Mouse (Mus musculus): ENCODE results near the gene Tbc1d14.

Gene Tbc1d14

DNA sequence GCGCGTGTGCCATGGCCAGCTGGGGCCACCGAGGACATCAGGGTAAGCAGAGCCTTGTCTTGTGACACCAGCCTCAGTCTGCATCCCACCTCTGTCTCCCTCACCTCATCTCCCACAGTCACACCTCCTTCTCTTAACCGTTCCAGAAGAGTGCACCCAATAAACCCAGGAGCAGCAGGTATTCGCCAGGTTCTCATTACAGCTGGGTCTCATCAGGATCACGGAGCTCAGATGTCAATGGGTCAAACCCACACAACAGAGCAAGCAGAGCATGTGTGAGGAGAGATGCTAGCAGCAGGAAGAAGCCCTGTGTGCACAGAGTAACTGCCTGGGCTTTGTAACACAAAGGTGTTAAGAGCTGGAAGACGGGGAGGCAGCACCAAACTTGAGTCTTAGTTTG is 13.1 kb downstream of the Tbc1d14 start:
- in situ Hi-C loops (cut with MboI; ENCODE audit: low sequenced_read_pairs): loop anchor here (5.0 to 10.0 kb wide), 2 partner anchors 53 to 115 kb away; partner anchors contain the start of gene Grpel1

DNA sequence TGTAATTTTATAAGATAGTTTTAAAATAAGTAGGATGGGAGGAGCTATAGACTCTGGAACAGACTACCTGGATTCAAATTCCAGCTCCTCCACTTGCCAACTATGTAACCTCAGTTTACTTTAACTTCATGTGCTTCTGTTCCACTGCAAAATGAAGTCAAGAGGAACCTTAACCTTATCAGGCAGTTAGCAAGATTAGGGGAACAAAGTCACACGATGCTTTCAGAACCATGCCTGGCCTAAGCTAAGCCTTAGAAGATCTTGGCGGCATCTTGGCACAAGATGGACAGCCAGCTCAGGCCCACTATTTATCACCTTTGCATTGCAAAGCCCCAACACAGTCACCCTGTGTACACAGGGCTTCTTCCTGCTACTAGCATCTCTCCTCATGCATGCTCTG is 14.1 kb downstream of the Tbc1d14 start:
- in situ Hi-C loops (cut with MboI; ENCODE audit: low sequenced_read_pairs): no loop called here

DNA sequence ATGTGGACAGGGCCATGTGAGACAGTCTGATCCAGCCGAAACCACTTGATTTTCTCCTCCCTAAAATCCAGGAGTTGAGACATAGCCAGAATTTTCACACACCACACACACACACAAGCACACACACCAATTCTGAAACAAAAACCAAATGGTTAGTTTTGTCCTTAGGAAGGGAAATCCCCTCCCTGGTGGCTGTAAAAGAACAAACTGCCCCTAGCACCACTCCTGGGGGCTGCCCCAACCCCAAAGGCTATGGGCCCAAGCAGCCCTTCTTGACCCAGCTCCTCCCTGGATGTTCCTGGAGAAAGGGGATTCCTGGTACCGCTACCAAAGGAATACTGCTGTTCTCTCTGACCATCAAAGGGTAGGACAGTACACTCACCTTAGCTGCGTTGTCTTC is 16.6 kb downstream of the Tbc1d14 start:
- in situ Hi-C loops (cut with MboI; ENCODE audit: low sequenced_read_pairs): no loop called here

DNA sequence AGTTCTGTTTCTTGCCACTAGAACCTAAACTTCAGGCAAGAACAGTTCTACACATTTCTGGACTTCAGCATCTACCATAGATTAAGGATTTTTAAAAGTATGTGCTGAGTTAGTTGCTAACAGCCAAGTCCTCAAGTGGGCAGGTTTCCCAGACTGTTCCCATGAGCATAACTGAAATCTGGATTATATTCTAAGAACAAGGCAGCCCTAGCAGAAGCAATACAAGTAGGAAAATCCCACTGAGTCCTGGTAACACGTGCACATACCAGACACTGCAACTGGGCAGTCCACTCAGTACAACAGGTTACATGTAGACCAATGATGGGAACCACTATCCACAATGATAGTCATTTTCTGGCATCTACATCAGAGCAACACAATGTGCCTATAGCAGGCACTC is 17.3 kb downstream of the Tbc1d14 start:
- in situ Hi-C loops (cut with MboI; ENCODE audit: low sequenced_read_pairs): no loop called here

DNA sequence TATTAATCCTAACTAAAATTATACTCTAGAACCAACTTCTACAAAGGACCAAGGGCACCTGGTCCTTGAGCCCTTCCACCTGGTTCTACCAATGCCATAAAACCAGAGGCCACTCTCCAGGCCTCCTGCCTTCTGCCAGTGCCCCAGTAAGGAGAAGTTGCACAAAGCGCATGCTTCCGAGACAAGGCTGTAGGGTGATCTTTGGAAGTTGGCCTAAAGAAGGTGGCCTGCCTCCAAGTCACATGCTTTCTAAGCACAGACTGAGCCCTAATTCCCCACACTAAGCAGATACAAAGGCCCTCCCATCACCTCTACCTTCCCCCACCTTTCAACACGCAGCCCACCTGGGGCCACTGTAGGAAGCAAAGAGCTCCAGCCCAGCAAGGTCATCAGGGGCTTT is 17.8 kb downstream of the Tbc1d14 start:
- in situ Hi-C loops (cut with MboI; ENCODE audit: low sequenced_read_pairs): no loop called here

DNA sequence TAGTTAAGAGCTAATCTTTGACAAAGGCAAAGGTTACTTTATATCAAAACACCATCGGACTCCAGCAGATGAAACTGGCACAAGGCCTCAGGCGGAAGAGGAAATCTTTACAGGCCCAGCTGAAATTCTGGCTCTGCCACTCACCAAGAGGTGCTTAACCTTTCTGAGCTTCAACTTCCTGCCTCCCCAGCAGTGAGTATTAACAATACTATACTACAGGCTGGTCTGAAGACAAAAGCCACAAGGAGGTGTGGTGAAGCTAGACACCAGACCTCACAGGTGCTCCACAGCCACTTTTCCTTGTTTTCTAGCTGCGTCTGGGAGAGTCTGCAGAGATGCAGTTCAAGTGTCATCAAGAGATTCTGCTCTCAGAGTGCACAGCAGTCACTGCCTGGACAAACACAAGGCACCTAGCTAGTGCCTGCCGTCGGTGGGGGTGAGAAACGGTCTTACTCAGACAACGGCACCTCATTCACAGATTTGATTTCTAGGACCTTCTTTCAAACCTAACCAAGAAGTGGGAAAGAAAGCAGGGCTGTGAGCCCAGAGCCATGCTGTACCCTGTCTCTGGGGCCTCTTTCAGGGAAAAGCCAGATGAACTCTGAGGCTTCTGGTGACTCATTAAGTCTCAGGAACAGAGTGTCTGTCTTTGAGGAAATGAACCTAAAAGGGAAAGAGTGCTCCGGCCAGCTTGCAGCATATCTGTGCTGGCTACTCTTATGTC is 18.8 kb downstream of the Tbc1d14 start:
- in situ Hi-C loops (cut with MboI; ENCODE audit: low sequenced_read_pairs): no loop called here

DNA sequence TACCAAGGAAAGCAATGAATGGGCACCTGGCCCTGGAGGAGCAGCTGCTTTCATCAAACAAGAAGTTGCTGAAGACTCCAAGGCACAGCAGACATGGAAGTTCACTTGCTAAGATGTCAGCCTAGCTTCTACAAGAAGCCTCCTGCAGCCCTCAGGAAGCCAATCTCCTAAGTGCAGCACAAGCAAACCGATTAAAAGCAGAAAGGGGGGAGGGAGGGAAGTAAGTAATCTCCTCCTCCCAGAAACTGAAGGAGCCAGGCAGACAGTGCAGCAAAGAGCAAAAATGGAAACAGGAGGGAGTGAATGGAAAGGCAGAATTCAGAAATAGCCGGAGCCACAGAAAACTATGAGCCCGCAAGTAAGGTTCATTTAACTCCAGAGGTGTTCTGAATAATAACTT is 19.7 kb downstream of the Tbc1d14 start:
- in situ Hi-C loops (cut with MboI; ENCODE audit: low sequenced_read_pairs): no loop called here

DNA sequence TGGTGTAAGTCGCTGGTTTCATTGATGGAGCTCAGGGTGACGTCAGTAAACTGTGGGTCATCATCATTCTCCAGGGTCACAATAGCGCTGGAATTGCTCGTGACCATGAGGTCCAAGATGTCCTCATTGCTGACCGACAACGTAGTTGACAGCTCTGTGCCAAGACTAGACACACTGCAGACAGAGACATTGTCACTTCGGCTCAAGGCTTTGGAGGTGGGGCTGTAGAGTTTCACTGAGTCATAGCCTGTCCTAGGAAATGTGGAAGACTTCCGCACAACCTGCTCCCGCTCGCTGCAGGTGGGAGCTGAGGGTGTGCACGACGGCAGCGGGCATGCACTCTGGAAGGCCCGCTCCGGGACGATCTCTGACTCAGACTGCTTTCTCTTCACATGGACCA is 21.7 kb downstream of the Tbc1d14 start:
- in situ Hi-C loops (cut with MboI; ENCODE audit: low sequenced_read_pairs): no loop called here

DNA sequence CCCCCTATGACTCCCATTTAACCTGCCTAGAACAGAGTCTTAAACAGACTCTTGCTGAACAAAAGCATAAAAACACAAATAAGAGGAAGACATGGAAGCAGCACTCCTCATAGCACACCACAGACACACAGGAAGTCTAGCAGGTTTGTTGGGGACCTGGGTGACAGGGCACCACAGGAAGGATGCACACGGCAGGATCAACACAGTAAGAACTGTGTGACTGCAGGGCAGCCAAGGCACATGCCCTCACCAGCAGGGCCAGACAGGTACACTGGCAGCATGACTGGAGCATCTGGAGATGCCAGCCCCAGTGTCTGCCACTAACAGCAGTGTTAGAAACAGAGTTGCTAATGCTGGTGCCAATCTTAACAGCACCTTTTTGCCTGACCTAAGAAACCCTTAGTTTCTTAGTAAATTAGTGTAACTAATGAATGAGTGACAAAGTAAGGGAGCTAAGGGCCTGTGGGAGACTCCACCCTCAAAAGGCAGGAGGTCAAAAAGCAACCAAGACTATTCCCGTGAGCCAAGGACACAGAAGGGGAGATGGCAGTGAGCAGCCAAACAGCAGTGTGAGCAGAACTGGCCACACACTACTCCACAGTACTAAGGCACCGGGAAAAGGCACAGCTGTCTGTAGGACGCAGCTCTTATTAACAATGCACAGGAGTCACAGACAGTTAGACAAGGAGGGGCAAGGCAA is 22.4 kb downstream of the Tbc1d14 start:
- in situ Hi-C loops (cut with MboI; ENCODE audit: low sequenced_read_pairs): no loop called here

DNA sequence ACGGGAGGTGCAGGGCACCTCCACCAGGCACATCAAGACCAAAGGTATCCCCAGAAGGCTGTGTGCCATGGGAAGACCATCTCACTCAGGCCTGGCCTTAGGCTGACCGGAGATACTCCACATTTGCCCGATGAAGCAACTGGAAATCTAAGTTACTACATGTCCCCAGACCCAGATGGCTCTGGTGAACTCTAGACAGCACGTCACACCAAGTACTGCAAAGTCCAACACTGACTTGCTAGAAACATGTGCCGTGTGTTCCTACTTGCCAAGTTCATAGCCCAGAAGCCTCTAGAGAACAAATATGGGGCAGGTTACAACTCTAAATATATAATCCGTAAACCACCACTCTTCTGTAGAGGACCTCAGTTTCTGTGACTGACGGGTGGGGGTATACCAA is 23.0 kb downstream of the Tbc1d14 start:
- in situ Hi-C loops (cut with MboI; ENCODE audit: low sequenced_read_pairs): no loop called here

DNA sequence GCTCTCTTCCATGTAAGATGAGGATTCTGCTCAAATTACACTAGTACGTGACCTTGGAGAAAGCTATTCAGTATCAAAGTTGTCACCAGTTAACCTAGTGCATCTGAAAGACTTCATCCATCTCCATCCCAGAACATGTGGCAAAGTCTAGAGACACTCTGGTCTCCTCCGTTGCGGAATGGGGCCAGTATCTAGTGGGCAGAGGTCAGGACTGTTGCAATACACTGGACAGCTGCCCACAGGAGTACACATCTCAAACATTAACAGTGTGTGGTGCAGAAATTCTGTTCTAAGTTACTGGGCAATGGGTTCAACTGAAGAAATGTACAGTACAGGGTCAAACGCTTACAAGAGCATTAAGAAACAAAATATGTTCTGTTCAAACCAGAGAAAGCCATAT is 25.0 kb downstream of the Tbc1d14 start:
- in situ Hi-C loops (cut with MboI; ENCODE audit: low sequenced_read_pairs): no loop called here

DNA sequence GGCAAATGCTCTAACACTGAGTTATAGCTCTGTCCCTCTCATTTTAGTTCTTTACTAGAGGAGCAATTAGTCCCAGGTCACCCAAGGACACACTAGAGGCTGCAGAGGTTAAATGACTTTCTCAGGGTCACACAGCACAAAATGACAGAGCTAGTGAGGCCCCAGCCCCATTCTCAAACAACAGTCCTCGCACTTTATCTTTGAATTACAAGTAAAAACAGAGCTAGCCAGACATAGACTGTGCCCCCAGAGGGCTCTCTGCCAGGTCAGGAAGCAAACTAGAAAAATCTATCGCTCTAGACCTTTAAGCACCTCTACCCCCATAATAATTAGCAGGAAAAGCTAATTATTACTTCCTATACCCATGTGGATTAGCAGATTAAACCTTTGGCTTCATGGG is 25.4 kb downstream of the Tbc1d14 start:
- in situ Hi-C loops (cut with MboI; ENCODE audit: low sequenced_read_pairs): no loop called here

DNA sequence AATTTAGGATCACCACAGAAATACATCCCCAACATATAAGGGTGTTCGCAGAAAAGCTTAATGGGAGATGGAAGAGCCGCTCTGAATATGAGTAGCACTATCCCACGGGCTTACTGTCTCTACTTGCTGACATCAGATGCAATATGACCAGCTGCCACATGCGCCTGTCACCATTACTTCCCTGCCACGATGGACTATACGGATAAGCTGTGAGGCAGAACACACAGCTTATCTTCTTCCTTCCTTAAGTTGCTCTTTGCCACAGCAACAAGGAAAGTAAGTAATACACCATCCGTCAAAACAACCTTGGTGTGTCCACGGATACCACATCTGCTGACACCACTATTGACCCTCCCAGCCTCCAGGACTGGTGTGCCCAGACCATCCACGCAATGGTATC is 28.5 kb downstream of the Tbc1d14 start:
- in situ Hi-C loops (cut with MboI; ENCODE audit: low sequenced_read_pairs): no loop called here

DNA sequence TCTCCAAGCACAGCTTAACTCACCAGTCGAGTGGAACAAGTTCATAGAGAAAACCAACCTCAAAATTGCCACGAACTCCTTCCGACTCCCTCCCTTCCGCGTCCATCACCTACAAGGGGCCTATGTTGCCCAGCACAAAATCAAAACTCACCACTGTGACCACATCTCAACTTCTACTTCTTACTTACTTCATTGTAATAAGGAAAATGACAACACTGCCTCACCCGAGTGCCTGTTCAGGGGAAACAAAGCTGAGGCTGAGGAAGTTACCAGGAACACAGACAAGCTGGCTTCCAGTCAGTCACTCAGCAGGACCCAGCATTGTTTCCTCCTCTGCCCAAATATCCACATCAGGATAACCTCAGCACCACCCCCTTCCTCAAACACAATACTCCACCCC is 29.3 kb downstream of the Tbc1d14 start:
- in situ Hi-C loops (cut with MboI; ENCODE audit: low sequenced_read_pairs): no loop called here

DNA sequence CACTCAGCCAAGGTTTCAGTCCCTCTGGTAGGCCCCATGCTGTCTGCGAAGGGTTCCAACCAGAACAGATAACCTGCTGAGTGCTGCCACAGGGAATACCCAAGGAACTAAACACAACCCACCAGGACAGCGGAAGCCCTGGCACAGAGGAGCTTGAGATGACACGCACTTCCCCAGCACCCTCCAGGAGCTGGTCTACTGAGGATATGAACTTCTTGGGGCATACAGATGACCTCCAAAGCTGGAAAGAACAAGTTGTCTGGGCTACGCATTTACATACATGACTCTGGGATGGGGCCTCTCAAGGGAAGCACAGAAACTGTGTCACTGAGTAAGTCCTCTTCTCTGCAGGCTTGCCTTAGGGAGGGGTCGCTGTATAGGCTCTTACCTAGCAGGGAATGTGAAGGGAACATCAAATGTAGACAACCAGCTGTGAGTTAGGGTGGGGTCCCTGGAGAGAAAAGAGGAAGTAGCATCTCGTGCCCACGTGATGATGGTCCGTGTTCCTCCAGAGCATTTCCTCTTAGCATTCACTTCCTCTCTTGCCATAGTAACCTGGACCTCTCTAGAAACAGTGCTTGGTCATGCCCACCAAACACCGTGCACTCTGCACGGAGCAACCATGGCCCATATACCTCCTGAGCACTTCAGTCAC is 30.2 kb downstream of the Tbc1d14 start:
- in situ Hi-C loops (cut with MboI; ENCODE audit: low sequenced_read_pairs): no loop called here

DNA sequence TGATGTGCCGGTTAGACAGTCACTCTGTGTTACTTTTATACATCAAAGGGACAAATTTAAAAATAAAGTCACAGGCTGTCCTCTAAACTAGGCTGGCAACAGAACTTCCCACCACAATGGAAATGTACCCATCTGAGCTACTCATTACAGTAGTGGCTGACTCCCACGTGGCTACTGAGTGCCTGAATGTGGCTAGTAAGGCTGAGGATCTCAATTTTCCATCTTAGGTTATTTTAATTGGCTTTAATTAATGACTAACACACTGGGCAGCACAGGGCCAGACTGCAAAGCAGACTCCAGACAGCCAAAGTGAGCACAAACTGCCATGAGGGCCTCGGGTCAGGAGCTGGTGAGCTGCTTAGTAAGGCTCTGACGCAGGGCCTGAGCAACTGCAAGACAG is 31.6 kb downstream of the Tbc1d14 start:
- in situ Hi-C loops (cut with MboI; ENCODE audit: low sequenced_read_pairs): no loop called here

DNA sequence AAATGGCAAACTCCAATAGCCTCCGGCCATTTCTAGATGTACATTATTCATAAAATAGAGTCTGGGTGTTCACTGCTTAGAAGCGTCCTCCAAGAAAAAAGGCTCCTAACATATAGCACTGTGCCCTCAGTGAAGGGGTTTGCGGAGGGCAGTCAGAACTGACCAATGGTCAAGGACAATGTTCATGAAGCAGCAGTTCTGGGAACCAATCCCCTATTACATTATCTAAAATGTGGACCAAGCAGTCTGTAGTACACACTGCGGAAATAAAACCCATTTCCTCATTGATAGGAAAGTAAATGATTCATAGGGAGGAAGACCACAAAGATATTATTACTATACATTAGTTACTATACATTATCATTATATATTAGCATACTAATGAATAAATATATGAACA is 32.6 kb downstream of the Tbc1d14 start:
- in situ Hi-C loops (cut with MboI; ENCODE audit: low sequenced_read_pairs): no loop called here

DNA sequence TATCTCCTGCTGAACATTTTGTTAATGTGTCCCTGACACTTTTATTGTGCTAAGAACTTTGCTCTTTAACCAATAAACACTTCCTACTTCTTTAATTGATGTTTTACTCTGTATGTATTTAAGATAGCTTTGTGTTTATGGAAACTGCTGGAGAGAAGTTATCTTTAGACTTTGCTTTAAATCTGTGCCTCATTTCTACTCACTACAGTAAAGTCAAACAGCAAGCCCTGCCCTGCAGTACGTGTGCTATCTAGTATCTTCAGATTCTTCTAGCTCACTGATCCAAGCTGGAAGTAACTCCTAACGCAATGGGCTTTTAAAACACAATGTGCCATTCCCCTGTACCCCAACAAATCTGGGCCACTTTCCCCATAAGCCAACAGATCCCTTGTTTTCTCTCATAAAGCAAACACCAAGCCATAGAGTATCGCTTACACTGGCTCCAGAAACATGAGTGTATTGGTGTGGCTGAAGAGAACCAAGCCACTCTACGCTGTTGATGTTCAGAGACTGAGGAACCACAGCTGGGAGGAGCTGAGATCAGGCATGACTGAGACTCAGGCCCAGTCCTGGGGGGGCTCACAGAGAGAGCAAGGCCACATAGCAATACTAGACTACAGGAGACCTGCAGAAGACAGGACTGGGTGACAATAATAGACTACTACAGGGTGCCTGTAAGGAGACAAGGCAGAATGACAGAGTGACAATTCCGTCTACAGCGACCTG is 33.4 kb downstream of the Tbc1d14 start:
- in situ Hi-C loops (cut with MboI; ENCODE audit: low sequenced_read_pairs): no loop called here

DNA sequence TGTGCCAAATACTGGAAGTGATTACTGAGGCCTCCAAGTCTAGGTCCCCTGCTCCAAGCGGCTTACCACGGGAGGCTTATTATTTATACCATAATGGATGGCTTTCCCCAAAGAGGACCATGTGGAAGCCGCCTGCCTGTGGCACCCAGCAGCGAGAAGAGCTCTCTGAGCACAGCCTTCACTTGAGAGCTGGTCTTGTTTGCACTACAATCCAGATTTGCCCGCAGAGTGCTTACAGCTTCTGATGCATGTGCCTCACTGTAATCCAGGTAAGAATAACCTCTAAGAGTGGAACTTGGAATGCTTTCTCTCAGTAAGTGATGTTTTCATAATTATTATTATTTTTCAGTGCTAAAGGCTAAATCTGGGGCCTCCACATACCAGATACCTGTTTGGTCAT is 34.0 kb downstream of the Tbc1d14 start:
- in situ Hi-C loops (cut with MboI; ENCODE audit: low sequenced_read_pairs): no loop called here

DNA sequence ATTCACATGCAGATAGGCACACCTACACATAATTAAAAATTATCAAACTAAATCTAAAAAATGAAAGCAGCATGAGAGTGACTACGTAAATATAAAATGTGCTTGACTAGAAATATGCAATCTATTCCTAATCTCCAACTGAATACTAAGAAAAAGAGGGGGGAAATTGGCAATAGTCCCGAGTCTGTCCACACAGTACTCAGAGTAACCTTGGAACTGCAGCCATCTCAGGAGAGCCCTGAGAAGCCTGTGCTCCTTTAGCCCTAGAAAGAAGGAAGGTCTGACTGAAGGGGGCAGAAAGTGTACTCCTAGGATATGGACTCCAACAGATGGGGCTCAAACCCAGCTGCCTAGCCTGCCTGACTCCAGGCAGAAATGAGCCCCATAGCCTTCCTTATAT is 34.5 kb downstream of the Tbc1d14 start:
- in situ Hi-C loops (cut with MboI; ENCODE audit: low sequenced_read_pairs): no loop called here

DNA sequence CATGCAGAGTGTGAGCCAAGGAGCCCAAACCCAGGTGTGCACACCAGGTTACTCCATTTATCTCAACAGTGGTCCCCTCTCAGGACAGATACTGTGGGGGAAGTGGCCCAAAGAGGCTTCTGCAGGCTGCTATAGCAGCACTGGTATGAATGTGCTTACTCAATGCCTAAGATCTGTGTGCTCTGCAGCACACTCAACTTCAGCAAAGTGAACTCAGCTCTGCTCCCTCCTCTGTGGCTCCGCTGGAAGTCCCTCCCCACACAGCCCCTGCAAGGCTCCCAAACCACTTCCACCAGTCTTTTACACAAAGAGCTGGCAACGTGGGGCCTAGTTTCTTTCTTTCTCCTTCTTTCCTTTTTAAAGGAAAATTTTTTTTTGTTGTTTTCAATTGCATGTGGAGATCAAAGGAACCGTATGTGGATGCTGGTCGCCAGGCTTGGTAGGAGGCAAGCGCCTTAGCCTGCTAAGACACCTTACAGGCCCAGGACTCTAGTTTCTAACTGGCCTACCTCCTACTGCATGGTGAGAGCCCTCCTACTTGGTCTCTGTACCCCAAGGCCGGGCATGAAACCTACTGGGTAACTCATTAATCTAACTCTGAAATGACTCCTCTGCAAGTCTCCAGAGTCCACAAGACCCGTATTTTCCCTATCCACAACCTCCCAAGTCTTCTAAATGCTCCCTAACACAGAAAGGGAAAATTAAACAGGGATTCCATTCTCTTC is 35.3 kb downstream of the Tbc1d14 start:
- in situ Hi-C loops (cut with MboI; ENCODE audit: low sequenced_read_pairs): no loop called here

All from CH12F3 (cell line).